Mouse (Mus musculus) embryo, embryonic 10.5 days (tissue): ENCODE measurements around the gene Creb3l2.

ENCODE experiments used
- DNase-seq: peaks from one replicate; pipeline ENCODE4 v3.0.0-alpha.2; 2015; ENCODE audit warnings: low spot score

The Creb3l2 gene

GRCm38 (mm10) chr6:37441251-37442011 lies 515 bp downstream of the Creb3l2 start:
- DNase-seq, result peak; percentile 51

- peak; percentile 63 for DNase-seq
These were observed 1.3 kb downstream of the Creb3l2 start for GRCm38 (mm10) chr6:37440491-37441250.

- DNase-seq, result peak; percentile 47
These were observed 2.1 kb downstream of the Creb3l2 start for GRCm38 (mm10) chr6:37439676-37440490.

- no peak for DNase-seq
These were observed 3.4 kb downstream of the Creb3l2 start for GRCm38 (mm10) chr6:37438510-37438909.

GRCm38 (mm10) chr6:37437086-37437485 lies 4.9 kb downstream of the Creb3l2 start:
- no peak for DNase-seq

- no peak for DNase-seq
These were observed 6.6 kb downstream of the Creb3l2 start for GRCm38 (mm10) chr6:37435391-37435790.

- no peak for DNase-seq
These were observed 12.0 kb downstream of the Creb3l2 start for GRCm38 (mm10) chr6:37429849-37430470.

GRCm38 (mm10) chr6:37428947-37429346 lies 13.0 kb downstream of the Creb3l2 start:
- no peak for DNase-seq

- DNase-seq, result no peak
These were observed 13.9 kb downstream of the Creb3l2 start for GRCm38 (mm10) chr6:37428044-37428443.

- no peak for DNase-seq
These were observed 15.3 kb downstream of the Creb3l2 start for GRCm38 (mm10) chr6:37426615-37427014.

GRCm38 (mm10) chr6:37425833-37426232 lies 16.1 kb downstream of the Creb3l2 start:
- DNase-seq, result no peak

- DNase-seq, result no peak
These were observed 16.9 kb downstream of the Creb3l2 start for GRCm38 (mm10) chr6:37425075-37425474.

GRCm38 (mm10) chr6:37424374-37424773 lies 17.6 kb downstream of the Creb3l2 start:
- DNase-seq, result no peak

- DNase-seq, result no peak
These were observed 18.6 kb downstream of the Creb3l2 start for GRCm38 (mm10) chr6:37423386-37423785.

- DNase-seq, result no peak
These were observed 20.8 kb downstream of the Creb3l2 start for GRCm38 (mm10) chr6:37421124-37421523.

- peak; percentile 37 for DNase-seq
These were observed 22.5 kb downstream of the Creb3l2 start for GRCm38 (mm10) chr6:37419445-37419941.

GRCm38 (mm10) chr6:37418931-37419330 lies 23.0 kb downstream of the Creb3l2 start:
- DNase-seq, result no peak

GRCm38 (mm10) chr6:37416743-37417142 lies 25.2 kb downstream of the Creb3l2 start:
- no peak for DNase-seq

- DNase-seq, result no peak
These were observed 26.4 kb downstream of the Creb3l2 start for GRCm38 (mm10) chr6:37415505-37415904.

- DNase-seq, result peak; percentile 70
These were observed 26.9 kb downstream of the Creb3l2 start for GRCm38 (mm10) chr6:37415034-37415433.

GRCm38 (mm10) chr6:37414576-37414975 lies 27.4 kb downstream of the Creb3l2 start:
- DNase-seq, result no peak

- DNase-seq, result no peak
These were observed 30.2 kb downstream of the Creb3l2 start for GRCm38 (mm10) chr6:37411696-37412095.
